Mouse (Mus musculus) lung, embryonic 15.5 days (tissue): ENCODE data around the gene Mfsd5. TPM values are rescaled to one million over a fixed set of nuclear protein-coding genes. Genes with fewer than 3 reads are reported as not detected.

Source experiments
- ATAC-seq: fragments of 200-750 bp; cut with Nextera tagmentation; 2 replicates; pipeline ENCODE4 v1.8.0; 2017; ENCODE audit warnings: moderate number of reproducible peaks, borderline replicate concordance; ENCODE audit not compliant: low FRiP score, low TSS enrichment; ENCODE audit errors: extremely low read depth
- H3K27ac ChIP-seq: fragments of 300-500 bp; sonication (generic); 2 replicates; pipeline ENCODE4 v1.5.1; 2015; ENCODE audit warnings: moderate library complexity, mild to moderate bottlenecking, inconsistent platforms
- H3K27me3 ChIP-seq: fragments of 300-500 bp; sonication (generic); 2 replicates; pipeline ENCODE4 v1.6.1; 2015; ENCODE audit warnings: inconsistent platforms
- H3K36me3 ChIP-seq: fragments of 300-500 bp; sonication (generic); 2 replicates; pipeline ENCODE4 v1.6.1; 2015; ENCODE audit warnings: inconsistent platforms
- H3K4me1 ChIP-seq: fragments of 300-500 bp; sonication (generic); 2 replicates; pipeline ENCODE4 v1.6.1; 2015; ENCODE audit warnings: inconsistent platforms
- H3K4me2 ChIP-seq: fragments of 300-500 bp; sonication (generic); 2 replicates; pipeline ENCODE4 v1.6.1; 2015; ENCODE audit warnings: inconsistent platforms, mild to moderate bottlenecking, moderate library complexity
- H3K4me3 ChIP-seq: fragments of 300-500 bp; sonication (generic); 2 replicates; pipeline ENCODE4 v1.5.1; 2015; ENCODE audit warnings: mild to moderate bottlenecking, inconsistent platforms
- H3K9ac ChIP-seq: fragments of 300-500 bp; sonication (generic); 2 replicates; pipeline ENCODE4 v1.6.1; 2015; ENCODE audit warnings: inconsistent platforms
- H3K9me3 ChIP-seq: fragments of 300-500 bp; sonication (generic); 2 replicates; pipeline ENCODE4 v1.6.1; 2016; ENCODE audit warnings: inconsistent platforms
- WGBS: fragments of 180-500 bp; shearing (Covaris S2); methylation state at CpG from one replicate; pipeline ENCODE4 v1.1.7; 2015; 5-methylcytosine and 5-hydroxymethylcytosine counted together
- polyA plus RNA-seq: library from polyadenylated mRNA; unstranded; fragments of >200 nt; fragmentation: Nextera tagmentation; extraction: Ambion mirVana; gene quantifications from 2 replicates; pipeline ENCODE4 v1.2.1, GENCODE M21; 2015

Mfsd5 gene
- 63.8 and 65.3 TPM in 2 replicates for polyA plus RNA-seq

DNA sequence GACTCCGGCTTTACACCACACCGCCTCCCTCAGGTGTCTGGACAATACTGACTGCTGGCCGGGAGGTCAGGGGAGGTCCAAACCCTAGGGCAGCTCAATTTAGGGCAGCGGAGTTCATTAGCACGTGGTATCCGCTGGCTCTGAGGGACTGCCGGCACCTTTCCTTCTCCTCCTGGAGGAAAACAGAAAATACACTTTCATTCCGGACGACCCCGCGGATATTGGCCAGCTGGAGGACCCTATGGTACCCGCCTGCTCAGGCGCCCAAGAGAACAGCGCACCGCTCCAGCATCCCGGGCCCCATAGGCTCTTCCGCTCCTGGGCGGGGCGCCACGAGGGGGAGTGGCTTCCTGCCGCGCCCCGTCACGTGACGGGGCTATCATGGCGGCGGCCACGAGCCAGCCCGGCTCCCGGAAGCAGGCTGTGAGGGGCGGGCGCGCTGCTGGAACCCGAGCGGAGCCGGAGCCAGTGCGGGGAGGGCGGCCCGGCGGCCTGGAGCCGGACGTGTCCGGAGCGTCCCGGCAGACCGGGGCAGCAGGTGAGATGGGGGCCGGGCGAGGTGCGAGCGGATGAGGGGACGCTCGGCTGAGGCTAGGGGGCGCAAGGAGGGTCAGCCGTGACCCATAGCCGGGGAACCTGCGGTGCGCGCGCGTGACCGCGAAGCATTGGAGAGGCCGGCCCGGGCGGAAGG is at the start of gene Mfsd5:
Gene Mfsd5, plus strand, starts transcription at position 363 of the 691 bp plus-strand sequence.
- under 1% methylated on average over 65 of the region's 65 CpGs for WGBS
- H3K27ac ChIP-seq: peak within 1 kb of the TSS; percentile 92
- no peaks in the 10 kb centered on the region for H3K9me3 ChIP-seq
- peak within 1 kb of the TSS; percentile 81 for H3K4me3 ChIP-seq
- peak within 1 kb of the TSS; percentile 90 for H3K4me2 ChIP-seq
- H3K36me3 ChIP-seq: peaks cover 9% of the 10 kb centered on the region
- H3K9ac ChIP-seq: peak within 1 kb of the TSS; percentile 77
- H3K4me1 ChIP-seq: peaks cover 16% of the 10 kb centered on the region
- peak; percentile 97 for ATAC-seq
- no peaks in the 10 kb centered on the region for H3K27me3 ChIP-seq

DNA sequence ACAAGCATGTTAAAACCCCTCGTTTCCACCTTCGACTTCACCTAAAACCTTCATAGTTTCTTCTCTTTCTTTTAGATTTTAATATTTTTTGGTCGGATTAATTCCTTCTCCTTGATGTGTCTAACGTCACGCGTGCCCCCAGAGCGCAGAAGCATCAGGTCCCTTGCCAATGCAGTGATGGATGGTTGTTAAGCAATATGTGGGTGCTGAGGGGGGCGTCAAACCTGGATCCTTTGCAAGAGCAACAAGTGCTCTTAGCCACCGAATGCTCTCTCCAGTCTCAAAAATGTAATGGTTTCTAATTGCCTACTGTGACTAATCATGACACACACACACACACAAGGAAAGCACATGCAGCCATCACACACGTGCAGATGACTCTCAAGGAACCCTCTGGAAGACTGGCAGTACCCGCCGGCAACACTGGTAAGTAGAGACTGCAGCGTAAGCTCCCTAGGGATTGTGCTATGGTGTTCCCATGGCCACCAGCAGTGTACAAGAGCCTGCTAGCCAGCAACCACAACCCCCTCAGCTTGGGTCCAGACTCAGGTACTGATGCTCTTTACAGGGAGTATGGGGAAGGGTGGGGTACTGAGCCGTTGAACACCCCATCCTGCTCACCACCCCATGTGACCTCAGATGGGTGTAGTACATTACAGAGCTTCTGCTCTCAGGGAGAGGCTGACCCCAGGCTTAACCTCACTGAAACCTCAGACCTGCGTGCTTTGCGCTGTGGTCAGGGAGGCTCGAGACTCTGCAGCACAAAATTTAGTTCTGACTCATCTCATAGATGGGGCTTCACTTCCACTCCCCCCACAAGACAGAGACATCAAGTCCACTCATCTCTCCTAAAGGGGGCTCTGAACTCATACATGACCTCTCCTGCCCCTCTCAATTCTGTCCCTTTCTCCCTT is 48.6 kb upstream of the Mfsd5 start:
- no peaks in the 10 kb centered on the region for H3K9me3 ChIP-seq
- WGBS: 79% methylated on average over 17 of the region's 17 CpGs
- H3K27me3 ChIP-seq: no peaks in the 10 kb centered on the region
- ATAC-seq: no peak
- H3K4me1 ChIP-seq: peaks cover 23% of the 10 kb centered on the region
- H3K36me3 ChIP-seq: peaks cover 12% of the 10 kb centered on the region
- no peak overlapping the region for H3K9ac ChIP-seq
- H3K27ac ChIP-seq: no peak overlapping the region
- no peak overlapping the region for H3K4me2 ChIP-seq
- H3K4me3 ChIP-seq: no peak overlapping the region

DNA sequence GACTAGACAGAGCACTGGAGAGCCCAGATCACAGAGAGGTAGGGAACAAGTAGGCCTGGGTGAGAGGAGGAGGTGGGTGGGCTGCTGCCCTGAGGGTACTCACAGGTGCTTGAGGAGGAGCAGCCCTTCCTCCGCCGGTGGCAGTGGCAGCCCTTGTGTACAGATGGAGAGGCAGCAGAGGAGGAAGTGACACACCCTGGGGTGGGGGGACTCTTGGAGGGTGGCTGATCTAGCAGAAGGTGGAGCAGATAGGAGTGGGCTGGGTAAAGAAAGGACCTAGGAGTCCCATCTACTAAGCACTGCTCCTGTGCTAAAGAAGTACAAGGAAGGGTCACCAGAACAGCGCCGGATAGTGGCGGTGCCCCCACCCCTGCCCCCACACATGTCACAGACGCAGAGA is 47.5 kb upstream of the Mfsd5 start, which contains the start of gene Itgb7:
Gene Itgb7, minus strand, starts transcription at position 197 of the 400 bp plus-strand sequence.
- Histone ChIP-seq H3K4me2 (no peak within 1 kb of the TSS), H3K9me3 (no peaks in the 10 kb centered on the region), H3K9ac (no peak within 1 kb of the TSS), H3K4me1 (peaks cover 28% of the 10 kb centered on the region), H3K27ac (peak within 1 kb of the TSS; percentile 8; the same call in 1 of the 2 replicates), H3K4me3 (no peak within 1 kb of the TSS), H3K36me3 (peaks cover 20% of the 10 kb centered on the region), H3K27me3 (no peaks in the 10 kb centered on the region)
- WGBS: 36% methylated on average over 6 of the region's 6 CpGs
- peak; percentile 35; the same call in 1 of the 2 replicates for ATAC-seq

DNA sequence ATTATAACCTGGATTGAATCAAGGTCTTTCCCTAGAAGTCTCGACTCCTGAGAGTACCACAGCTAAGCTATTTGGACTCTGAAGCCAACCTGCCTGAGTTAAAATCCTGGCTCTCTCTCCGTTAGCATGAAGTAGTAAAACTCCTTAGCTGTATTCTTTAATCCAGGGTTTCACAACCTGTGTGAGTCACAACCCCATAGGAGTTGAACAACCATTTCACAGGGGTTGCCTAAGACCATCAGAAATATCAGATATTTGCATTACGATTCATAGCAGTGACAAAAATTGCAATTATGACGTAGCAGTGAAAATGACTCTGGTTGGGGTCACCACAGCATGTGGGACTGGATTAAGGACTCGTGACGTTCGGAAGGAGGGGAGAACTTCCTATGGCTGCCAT is 46.5 kb upstream of the Mfsd5 start:
- 82% methylated on average over 7 of the region's 7 CpGs for WGBS
- ATAC-seq: no peak
- Histone ChIP-seq H3K4me1 (peaks cover 28% of the 10 kb centered on the region), H3K4me2 (no peak overlapping the region), H3K27ac (no peak overlapping the region), H3K27me3 (no peaks in the 10 kb centered on the region), H3K36me3 (peaks cover 28% of the 10 kb centered on the region), H3K4me3 (no peak overlapping the region), H3K9ac (no peak overlapping the region), H3K9me3 (no peaks in the 10 kb centered on the region)

DNA sequence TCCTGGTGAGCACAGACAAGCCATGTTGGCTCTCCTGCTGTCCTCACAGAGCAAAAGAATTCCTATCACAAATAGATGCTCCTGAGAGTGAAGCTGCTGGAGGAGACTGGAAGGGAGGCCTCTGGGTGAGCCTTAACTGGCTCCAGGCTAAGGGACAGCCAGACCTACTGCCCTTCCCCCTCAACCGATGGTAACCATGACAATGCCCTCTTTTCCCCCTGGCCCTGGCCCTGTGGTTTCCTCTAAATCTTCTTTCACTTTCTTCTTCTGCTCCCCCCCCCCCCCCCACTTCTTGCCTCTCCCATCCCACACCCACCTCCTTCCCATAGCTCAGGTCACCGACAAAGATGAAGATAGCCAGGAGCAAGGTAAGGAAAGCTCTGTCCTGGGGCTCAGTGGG is 45.4 kb upstream of the Mfsd5 start:
- H3K4me3 ChIP-seq: no peak overlapping the region
- no peaks in the 10 kb centered on the region for H3K9me3 ChIP-seq
- H3K36me3 ChIP-seq: peaks cover 40% of the 10 kb centered on the region
- H3K4me1 ChIP-seq: peaks cover 28% of the 10 kb centered on the region
- WGBS: 6% methylated on average over 2 of the region's 2 CpGs
- no peak overlapping the region for H3K4me2 ChIP-seq
- H3K27me3 ChIP-seq: no peaks in the 10 kb centered on the region
- no peak for ATAC-seq
- no peak overlapping the region for H3K27ac ChIP-seq
- H3K9ac ChIP-seq: no peak overlapping the region

DNA sequence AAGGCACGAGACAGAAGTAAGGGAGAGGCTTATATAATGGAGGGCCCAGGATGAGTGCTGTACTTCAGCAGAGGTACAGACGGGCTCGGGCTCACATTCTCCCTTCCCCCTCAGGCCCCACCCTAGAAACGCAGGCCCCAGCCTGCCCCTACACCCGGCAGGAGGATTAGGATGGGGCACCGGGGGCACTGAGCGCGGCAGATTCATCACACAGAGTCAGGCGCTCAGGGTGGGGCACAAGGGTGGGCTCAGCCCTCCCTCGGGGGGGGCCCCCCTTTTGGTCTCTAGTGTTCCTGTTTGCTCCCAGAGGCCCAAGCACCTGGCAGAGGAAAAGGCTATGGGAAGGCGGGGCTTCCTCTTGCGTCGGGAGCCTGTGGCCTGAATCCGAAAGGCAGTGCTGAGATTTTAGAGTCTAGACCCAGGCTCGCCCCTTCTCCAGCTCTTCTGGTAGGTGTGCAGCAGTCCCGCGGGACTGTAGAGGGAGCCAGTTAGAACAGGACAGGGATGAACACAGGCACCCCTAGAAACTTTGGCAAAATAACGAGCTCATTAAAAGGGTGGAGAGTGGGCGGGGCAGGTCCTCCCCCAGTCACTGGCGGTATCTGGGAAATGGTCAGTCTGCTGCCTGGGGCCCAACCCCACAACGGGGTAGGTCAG is 43.8 kb upstream of the Mfsd5 start:
- H3K36me3 ChIP-seq: peaks cover 47% of the 10 kb centered on the region
- H3K9me3 ChIP-seq: no peaks in the 10 kb centered on the region
- ATAC-seq: peak; percentile 40; the same call in 1 of the 2 replicates
- H3K4me1 ChIP-seq: peaks cover 36% of the 10 kb centered on the region
- 28% methylated on average over 21 of the region's 21 CpGs for WGBS
- peak overlapping the region; percentile 59 for H3K27ac ChIP-seq
- no peak overlapping the region for H3K9ac ChIP-seq
- no peak overlapping the region for H3K4me3 ChIP-seq
- H3K4me2 ChIP-seq: peak overlapping the region; percentile 37; the same call in 1 of the 2 replicates
- no peaks in the 10 kb centered on the region for H3K27me3 ChIP-seq

DNA sequence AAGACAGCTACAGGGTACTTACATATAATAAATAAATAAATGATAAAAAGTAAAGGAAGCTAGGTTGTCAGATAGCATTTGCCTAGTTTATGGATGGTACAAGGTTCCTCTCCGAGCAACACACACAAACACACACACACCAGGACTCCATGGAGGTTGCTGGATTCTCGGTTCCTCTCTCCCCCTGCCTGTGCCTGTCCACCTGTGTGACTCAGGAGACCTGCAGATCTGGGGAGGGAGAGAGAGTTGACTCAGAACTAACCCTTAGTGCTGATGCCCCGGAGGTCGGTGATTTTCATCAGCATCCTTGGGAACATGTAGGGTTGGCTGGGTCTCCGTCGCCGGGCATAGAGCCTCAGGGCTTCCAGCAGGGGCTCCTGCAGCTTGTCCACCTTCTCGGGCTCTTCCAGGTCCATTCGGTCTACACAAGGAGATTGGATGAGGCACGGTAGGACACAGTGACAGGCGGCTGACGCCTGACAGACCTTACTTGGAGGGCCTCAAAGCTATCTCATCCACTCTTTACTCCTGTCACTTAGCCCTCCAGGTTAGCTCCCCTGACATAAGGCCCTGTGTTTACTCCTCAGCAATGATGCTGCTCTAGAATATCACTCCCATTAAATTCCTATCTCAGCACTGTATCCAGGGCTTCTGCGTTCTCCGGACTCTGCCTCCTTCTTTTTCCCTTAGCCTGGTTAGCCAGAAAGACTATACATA is 40.6 kb upstream of the Mfsd5 start:
- peaks cover 44% of the 10 kb centered on the region for H3K4me1 ChIP-seq
- H3K4me2 ChIP-seq: no peak overlapping the region
- no peak overlapping the region for H3K27ac ChIP-seq
- 78% methylated on average over 14 of the region's 14 CpGs for WGBS
- peaks cover 47% of the 10 kb centered on the region for H3K36me3 ChIP-seq
- ATAC-seq: no peak
- H3K9me3 ChIP-seq: no peaks in the 10 kb centered on the region
- no peak overlapping the region for H3K9ac ChIP-seq
- no peak overlapping the region for H3K4me3 ChIP-seq
- H3K27me3 ChIP-seq: no peaks in the 10 kb centered on the region

DNA sequence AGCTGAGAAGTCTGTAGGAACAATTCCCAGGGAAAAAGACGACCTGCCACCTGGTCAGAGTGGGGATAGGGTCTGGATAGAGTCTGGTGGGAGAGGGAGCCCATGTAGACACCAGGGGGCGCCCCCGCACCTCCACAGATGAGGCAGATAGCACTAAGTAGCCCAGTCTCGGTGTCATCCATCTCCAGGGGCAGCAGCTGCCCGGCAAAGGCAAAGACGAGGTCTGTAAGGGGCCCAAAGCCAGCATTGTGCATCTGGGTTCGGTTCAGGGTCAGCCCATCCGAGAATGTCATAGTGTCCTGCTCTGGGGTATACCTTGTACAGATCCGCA is 40.0 kb upstream of the Mfsd5 start:
- peaks cover 47% of the 10 kb centered on the region for H3K36me3 ChIP-seq
- H3K9ac ChIP-seq: no peak overlapping the region
- H3K9me3 ChIP-seq: no peaks in the 10 kb centered on the region
- WGBS: 5% methylated on average over 9 of the region's 9 CpGs
- H3K4me2 ChIP-seq: no peak overlapping the region
- H3K27me3 ChIP-seq: no peaks in the 10 kb centered on the region
- ATAC-seq: 0 out of 2 replicates have a peak, but pooled peaks have one; percentile 13
- H3K27ac ChIP-seq: peak overlapping the region; percentile 42; the same call in 1 of the 2 replicates
- H3K4me1 ChIP-seq: peaks cover 48% of the 10 kb centered on the region
- H3K4me3 ChIP-seq: no peak overlapping the region

DNA sequence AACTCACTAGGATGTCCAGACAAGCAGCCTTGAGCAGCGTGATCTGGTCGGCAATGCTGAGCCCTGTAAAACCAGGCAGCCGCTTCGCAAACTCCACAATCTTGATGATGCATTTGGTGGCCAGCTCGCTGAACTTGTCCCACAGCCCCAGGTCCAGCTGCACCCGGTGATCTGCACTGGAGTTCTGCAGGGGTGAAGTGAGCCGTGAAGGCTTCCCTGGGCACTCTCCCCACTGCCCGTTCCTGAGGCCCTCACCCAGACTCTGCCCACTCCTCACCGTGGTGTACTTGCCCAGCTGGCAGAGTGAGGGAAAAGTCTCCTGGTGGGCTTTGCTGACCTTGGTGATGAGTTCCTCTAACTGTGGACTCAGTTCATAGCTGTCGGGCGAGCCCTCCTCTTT is 39.4 kb upstream of the Mfsd5 start:
- peaks cover 49% of the 10 kb centered on the region for H3K4me1 ChIP-seq
- peaks cover 43% of the 10 kb centered on the region for H3K36me3 ChIP-seq
- WGBS: 72% methylated on average over 11 of the region's 11 CpGs
- peak overlapping the region; percentile 42; the same call in 1 of the 2 replicates for H3K27ac ChIP-seq
- ATAC-seq: no peak
- no peaks in the 10 kb centered on the region for H3K9me3 ChIP-seq
- no peak overlapping the region for H3K9ac ChIP-seq
- H3K27me3 ChIP-seq: no peaks in the 10 kb centered on the region
- no peak overlapping the region for H3K4me2 ChIP-seq
- no peak overlapping the region for H3K4me3 ChIP-seq

DNA sequence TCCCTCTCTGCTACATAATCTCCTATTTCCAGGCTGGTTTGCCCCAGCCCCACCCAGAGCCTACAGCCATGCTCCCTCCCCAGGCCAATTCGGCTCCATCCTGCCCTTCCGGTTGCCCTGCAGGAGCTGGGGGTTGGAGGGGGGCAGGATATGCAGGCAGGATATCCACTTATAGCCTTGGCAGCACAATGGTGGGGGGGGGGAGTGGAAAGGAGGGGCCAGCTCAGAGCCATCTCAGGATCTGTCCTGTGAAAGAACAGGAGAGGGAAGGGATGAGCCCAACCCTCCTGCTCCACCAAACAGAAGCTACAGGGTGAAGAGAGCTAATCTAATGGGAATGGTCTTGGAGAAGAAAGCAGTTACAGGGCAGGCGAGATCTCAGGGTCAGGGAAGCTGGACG is 38.6 kb upstream of the Mfsd5 start:
- 65% methylated on average over 4 of the region's 4 CpGs for WGBS
- H3K36me3 ChIP-seq: peaks cover 35% of the 10 kb centered on the region
- no peak for ATAC-seq
- H3K4me3 ChIP-seq: no peak overlapping the region
- no peaks in the 10 kb centered on the region for H3K9me3 ChIP-seq
- H3K4me1 ChIP-seq: peaks cover 49% of the 10 kb centered on the region
- H3K9ac ChIP-seq: no peak overlapping the region
- no peak overlapping the region for H3K4me2 ChIP-seq
- H3K27me3 ChIP-seq: no peaks in the 10 kb centered on the region
- H3K27ac ChIP-seq: peak overlapping the region; percentile 37
